Mouse (Mus musculus): ENCODE measurements around the gene Ndufb10. TPM values are rescaled to one million over a fixed set of nuclear protein-coding genes. Genes with fewer than 3 reads are reported as not detected.

The Ndufb10 gene
- 375 and 378 TPM in 2 replicates for polyA plus RNA-seq (2015; fragmentation: Nextera tagmentation; extraction: Ambion mirVana)

DNA sequence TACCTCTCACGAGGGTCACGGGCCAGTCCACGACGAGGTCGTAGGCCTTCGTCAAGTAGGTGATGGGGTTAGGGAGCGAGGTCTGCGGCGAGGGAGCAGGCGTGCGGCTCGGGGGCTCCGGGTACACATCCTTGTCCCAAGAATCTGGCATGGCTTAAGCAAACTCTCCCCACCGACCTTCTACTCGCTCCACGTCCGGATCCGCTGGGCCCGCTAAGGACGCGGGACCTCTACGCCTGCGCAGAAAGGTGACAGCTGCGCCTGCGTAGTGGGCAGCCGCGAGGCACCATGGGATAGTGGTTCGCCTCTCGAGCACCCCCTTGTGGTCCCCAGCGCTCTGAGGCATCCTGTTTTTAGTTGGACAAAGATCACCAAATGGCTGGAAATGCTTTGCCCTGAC lies at the start of gene Ndufb10:
Gene Ndufb10 (minus strand): TSS at position 295 of the 400 bp plus-strand sequence.

DNA sequence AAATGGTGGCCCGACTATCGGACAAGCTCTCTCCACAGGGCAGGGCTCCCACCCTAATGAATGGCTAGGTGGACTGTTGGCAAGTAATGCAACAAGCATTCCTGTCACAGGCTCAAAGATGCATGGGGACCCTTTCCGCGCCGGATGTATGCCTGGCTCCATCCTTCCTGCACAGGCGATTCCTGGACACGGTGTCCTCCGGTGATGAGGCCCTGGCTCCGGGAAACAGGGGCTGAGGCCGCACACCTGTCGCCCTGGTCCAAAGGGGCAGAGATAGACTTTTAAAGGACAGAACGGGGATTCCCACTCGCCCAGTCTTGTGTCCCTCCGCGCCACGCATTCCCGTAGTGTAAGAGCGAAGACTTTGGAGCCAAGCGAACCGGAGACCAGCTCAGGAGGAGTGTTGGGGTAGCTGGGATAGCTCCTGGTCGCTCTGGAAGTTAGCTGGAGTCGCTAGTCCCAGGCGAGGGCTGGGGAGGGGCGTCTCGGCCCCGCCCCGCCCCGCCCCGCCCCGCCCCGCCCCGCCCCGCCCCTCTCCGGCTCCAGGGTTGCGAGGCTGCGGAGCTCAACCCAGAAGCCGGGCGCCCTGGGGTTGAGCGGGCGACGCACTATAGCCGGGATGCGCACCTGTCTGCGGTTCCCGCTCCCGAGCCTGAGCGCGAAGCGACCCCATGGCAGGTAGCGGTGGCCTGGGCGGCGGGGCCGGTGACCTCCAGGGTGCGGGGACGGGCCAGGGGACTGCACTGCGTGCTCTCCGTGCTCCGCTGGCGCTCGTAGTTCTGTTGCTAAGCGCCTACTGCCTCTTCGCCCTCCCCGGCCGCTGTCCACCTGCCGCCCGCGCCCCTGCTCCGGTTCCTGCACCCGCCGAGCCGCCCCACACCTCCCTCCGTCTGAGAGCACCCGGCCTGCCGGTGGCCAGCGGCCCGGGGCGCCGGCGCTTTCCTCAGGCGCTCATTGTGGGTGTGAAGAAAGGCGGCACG lies 28.4 kb upstream of the Ndufb10 start, which contains the start of gene Hs3st6:
Gene Hs3st6 (plus strand): TSS at position 574 of the 980 bp plus-strand sequence.

DNA sequence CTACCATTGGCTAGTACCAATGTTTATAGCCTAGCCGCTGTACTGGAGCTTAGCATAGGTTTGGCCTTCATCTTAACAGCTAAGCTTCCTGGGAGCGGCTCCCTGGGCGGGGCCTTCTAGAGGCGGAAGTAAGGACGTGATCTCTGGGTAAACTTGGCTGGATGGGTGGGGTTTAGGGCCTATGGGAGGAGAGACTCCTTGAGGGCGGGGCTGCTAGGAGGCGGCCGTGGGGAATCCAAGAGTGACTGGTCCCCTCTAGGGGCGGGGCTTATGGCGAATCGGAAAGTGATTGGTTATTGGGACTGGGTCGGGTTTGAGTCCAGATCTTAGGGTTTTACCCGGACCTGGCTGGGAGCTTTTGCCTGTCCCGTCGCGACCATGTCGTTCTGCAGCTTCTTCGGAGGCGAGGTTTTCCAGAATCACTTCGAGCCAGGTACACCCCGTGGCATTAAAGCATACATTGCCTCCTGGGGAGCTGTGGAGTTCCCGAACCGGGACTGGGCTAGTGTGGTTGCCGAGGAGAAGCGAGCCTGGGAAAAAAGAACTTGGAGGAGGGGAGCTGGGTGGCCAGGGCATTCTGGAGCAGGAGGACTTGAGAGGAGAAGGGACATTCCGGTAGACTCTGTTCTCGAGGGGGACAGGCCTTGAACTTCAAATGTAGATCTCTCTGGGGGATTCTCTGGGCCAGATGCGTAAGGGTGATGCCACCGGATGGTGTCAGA lies 12.2 kb upstream of the Ndufb10 start, which contains the start of gene Msrb1:
Gene Msrb1 (plus strand): TSS at position 313 of the 722 bp plus-strand sequence.

GRCm38 (mm10) chr17:24727618-24728017 lies 3.3 kb upstream of the Ndufb10 start, which contains the start of gene Rpl3l:
Gene Rpl3l, plus strand, starts transcription at chr17:24727820.

GRCm38 (mm10) chr17:24717943-24718342 lies 6.3 kb downstream of the Ndufb10 start, which contains the start of the genes Rnf151 and Rps2:
Gene Rnf151, minus strand, starts transcription at chr17:24718063.
Gene Rps2, plus strand, starts transcription at chr17:24718116.

GRCm38 (mm10) chr17:24706982-24707800 lies 17.1 kb downstream of the Ndufb10 start, which contains the start of gene Tbl3:
Gene Tbl3, minus strand, starts transcription at chr17:24707660.

GRCm38 (mm10) chr17:24696011-24696697 lies 28.1 kb downstream of the Ndufb10 start, which contains the start of the genes Gfer and Noxo1:
Gene Gfer, minus strand, starts transcription at chr17:24696156.
Gene Noxo1, plus strand, starts transcription at chr17:24696234.

DNA sequence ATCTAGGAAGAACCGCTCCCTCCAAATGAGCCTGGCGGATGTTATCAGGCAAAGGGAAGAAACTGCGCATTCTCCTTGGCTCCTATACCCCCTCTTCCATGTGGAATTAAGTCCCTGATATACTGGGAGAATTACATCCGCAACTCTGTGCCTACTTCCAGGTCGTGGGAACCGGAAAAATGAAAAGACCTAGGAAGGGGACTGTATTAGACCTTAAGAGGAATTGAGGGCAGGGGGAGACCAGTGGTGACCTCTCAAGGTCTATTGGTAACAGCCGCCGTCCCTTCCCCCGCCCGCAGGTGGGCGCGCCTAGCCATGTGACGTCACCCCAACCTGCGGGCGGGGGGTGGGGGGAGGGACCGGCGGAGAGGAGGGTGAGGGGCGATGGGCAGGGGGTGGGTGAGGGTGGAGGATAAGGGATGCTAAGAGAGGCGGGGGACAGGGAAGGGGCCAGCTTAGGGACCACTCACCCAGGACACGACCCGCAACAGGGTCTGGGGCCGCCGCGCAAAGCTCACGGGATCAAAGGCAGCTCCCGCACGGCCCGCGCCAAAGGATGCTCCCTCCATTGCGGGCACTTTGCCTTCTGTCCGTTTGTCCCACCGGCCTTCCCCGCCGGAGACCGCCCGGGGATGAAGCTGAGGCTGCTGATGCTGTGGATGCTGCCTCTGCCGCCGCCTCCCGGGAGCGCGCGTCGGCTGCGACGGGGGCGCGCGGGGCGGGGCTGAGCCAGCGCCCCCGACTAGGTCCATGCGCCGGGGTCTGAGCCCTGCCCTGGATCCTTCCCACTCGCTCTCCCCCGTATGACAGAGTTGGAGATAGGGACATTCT lies 34.8 kb downstream of the Ndufb10 start, which contains the start of gene Syngr3:
Gene Syngr3 (minus strand): TSS at position 705 of the 831 bp plus-strand sequence.

Other genes starting within 250 kb of the Ndufb10 start
- 24.4 and 25.9 TPM in 2 replicates for gene Mlst8, start 245.4 kb downstream of the Ndufb10 start, polyA plus RNA-seq (2015; fragmentation: Nextera tagmentation; extraction: Ambion mirVana)
- 62.8 and 68.5 TPM in 2 replicates for gene Caskin1, start 235.9 kb downstream of the Ndufb10 start, polyA plus RNA-seq (2015; fragmentation: Nextera tagmentation; extraction: Ambion mirVana)
- gene Traf7, start 196.5 kb downstream of the Ndufb10 start, polyA plus RNA-seq (2015; fragmentation: Nextera tagmentation; extraction: Ambion mirVana), result 50.6 and 60.2 TPM in 2 replicates
- gene Rab26, start 190.3 kb downstream of the Ndufb10 start, polyA plus RNA-seq (2015; fragmentation: Nextera tagmentation; extraction: Ambion mirVana), result 12.8 and 13.8 TPM in 2 replicates
- 23.6 and 24.9 TPM in 2 replicates for gene Pkd1, start 174.6 kb downstream of the Ndufb10 start, polyA plus RNA-seq (2015; fragmentation: Nextera tagmentation; extraction: Ambion mirVana)
- 45.5 and 59.7 TPM in 2 replicates for gene Tsc2, start 91.8 kb downstream of the Ndufb10 start, polyA plus RNA-seq (2015; fragmentation: Nextera tagmentation; extraction: Ambion mirVana)
- 6.5 and 6.9 TPM in 2 replicates for gene Nthl1, start 91.8 kb downstream of the Ndufb10 start, polyA plus RNA-seq (2015; fragmentation: Nextera tagmentation; extraction: Ambion mirVana)
- gene Slc9a3r2, start 74.2 kb downstream of the Ndufb10 start, polyA plus RNA-seq (2015; fragmentation: Nextera tagmentation; extraction: Ambion mirVana), result 82.2 and 84.4 TPM in 2 replicates
- 0.93 and 1.2 TPM in 2 replicates for gene Npw, start 66.0 kb downstream of the Ndufb10 start, polyA plus RNA-seq (2015; fragmentation: Nextera tagmentation; extraction: Ambion mirVana)
- 13.9 and 18.2 TPM in 2 replicates for gene Zfp598, start 54.8 kb downstream of the Ndufb10 start, polyA plus RNA-seq (2015; fragmentation: Nextera tagmentation; extraction: Ambion mirVana)
- 269 and 290 TPM in 2 replicates for gene Syngr3, start 34.5 kb downstream of the Ndufb10 start, polyA plus RNA-seq (2015; fragmentation: Nextera tagmentation; extraction: Ambion mirVana)
- 38.1 and 38.9 TPM in 2 replicates for gene Gfer, start 28.3 kb downstream of the Ndufb10 start, polyA plus RNA-seq (2015; fragmentation: Nextera tagmentation; extraction: Ambion mirVana)
- gene Noxo1, start 28.2 kb downstream of the Ndufb10 start, polyA plus RNA-seq (2015; fragmentation: Nextera tagmentation; extraction: Ambion mirVana), result 1.7 and 2.3 TPM in 2 replicates
- gene Tbl3, start 16.8 kb downstream of the Ndufb10 start, polyA plus RNA-seq (2015; fragmentation: Nextera tagmentation; extraction: Ambion mirVana), result 43.3 and 47.7 TPM in 2 replicates
- not detected in 2 replicates for gene Rnf151, start 6.4 kb downstream of the Ndufb10 start, polyA plus RNA-seq (2015; fragmentation: Nextera tagmentation; extraction: Ambion mirVana)
- 836 and 837 TPM in 2 replicates for gene Rps2, start 6.4 kb downstream of the Ndufb10 start, polyA plus RNA-seq (2015; fragmentation: Nextera tagmentation; extraction: Ambion mirVana)
- gene Rpl3l, start 3.3 kb upstream of the Ndufb10 start, polyA plus RNA-seq (2015; fragmentation: Nextera tagmentation; extraction: Ambion mirVana), result 0.27 and 0.40 TPM in 2 replicates
- gene Msrb1, start 12.2 kb upstream of the Ndufb10 start, polyA plus RNA-seq (2015; fragmentation: Nextera tagmentation; extraction: Ambion mirVana), result 24.4 and 29.7 TPM in 2 replicates
- 0.20 and 0.57 TPM in 2 replicates for gene Hs3st6, start 28.5 kb upstream of the Ndufb10 start, polyA plus RNA-seq (2015; fragmentation: Nextera tagmentation; extraction: Ambion mirVana)
- gene Meiob, start 79.8 kb upstream of the Ndufb10 start, polyA plus RNA-seq (2015; fragmentation: Nextera tagmentation; extraction: Ambion mirVana), result not detected in 2 replicates
- 101 and 108 TPM in 2 replicates for gene Hagh, start 115.7 kb upstream of the Ndufb10 start, polyA plus RNA-seq (2015; fragmentation: Nextera tagmentation; extraction: Ambion mirVana)
- gene Fahd1, start 125.9 kb upstream of the Ndufb10 start, polyA plus RNA-seq (2015; fragmentation: Nextera tagmentation; extraction: Ambion mirVana), result 28.1 and 29.5 TPM in 2 replicates
- 0.25 and 0.35 TPM in 2 replicates for gene Igfals, start 141.5 kb upstream of the Ndufb10 start, polyA plus RNA-seq (2015; fragmentation: Nextera tagmentation; extraction: Ambion mirVana)
- 61.6 and 67.5 TPM in 2 replicates for gene Nubp2, start 161.9 kb upstream of the Ndufb10 start, polyA plus RNA-seq (2015; fragmentation: Nextera tagmentation; extraction: Ambion mirVana)
- gene Spsb3, start 162.2 kb upstream of the Ndufb10 start, polyA plus RNA-seq (2015; fragmentation: Nextera tagmentation; extraction: Ambion mirVana), result 85.2 and 90.4 TPM in 2 replicates
- gene Eme2, start 170.6 kb upstream of the Ndufb10 start, polyA plus RNA-seq (2015; fragmentation: Nextera tagmentation; extraction: Ambion mirVana), result 28.3 and 29.9 TPM in 2 replicates
- 131 and 137 TPM in 2 replicates for gene Mrps34, start 170.6 kb upstream of the Ndufb10 start, polyA plus RNA-seq (2015; fragmentation: Nextera tagmentation; extraction: Ambion mirVana)
- 123 TPM in 2 replicates for gene Nme3, start 172.0 kb upstream of the Ndufb10 start, polyA plus RNA-seq (2015; fragmentation: Nextera tagmentation; extraction: Ambion mirVana)
- 58.6 and 70.9 TPM in 2 replicates for gene Mapk8ip3, start 212.5 kb upstream of the Ndufb10 start, polyA plus RNA-seq (2015; fragmentation: Nextera tagmentation; extraction: Ambion mirVana)
- gene Jpt2, start 236.2 kb upstream of the Ndufb10 start, polyA plus RNA-seq (2015; fragmentation: Nextera tagmentation; extraction: Ambion mirVana), result 43.4 and 45.3 TPM in 2 replicates

Measured in neural tube, postnatal 0 days (tissue).